Mouse (Mus musculus) frontal cortex, postnatal 25 days (tissue): Measurements from ENCODE around the gene Scarb1.

ENCODE experiments used
- DNase-seq, 2 experiments: peaks; one replicate each; pipeline ENCODE4 v3.0.0; 2022; ENCODE audit warnings: low spot score in 2 of 2

Gene Scarb1

DNA sequence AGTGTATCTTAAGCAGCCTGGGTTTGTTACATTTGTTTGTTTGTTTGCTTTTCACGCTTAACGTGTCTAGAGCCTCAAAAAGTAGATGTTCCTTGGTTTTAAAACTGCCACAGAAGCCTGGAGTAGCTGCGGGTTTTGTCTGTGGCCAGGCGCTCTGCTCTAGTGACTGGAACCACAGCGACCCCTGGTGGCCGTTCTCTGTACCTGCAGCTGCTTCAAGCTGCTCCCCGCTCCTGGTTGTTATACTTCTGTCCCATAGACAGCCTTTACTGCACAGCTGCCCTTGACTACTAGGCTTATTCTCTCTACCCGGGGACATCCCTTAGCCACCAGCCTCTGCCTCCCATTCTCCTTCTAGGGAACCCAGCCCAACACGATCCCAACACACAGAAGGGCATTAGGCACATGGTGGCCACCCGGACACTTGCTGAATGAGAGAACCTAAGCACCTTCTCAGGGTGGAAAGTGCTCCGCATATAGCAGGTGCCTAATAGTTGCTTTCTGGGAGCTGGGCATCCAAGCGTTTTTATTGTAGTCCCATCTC is 70.2 kb downstream of the Scarb1 start:
- peak; percentile 45 to 55 for DNase-seq

DNA sequence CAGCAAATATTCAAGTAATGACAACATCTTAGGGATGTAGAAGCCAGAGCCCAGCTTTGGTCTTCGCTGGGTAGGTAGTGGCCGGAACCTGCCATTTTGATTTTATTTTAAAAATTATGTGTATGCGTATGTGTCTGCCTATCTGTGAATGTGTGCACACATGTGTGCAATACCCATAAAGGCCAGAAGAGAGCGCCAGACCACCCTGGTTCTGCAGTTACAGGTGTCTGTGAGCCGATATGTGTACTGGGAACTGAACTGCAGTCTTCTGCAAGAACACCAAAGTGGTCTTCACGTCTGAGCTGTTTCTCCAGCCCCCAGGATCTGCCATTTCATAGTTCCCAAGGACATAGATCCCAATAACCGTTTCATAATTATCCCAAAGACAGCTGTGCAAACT is 71.1 kb downstream of the Scarb1 start:
- DNase-seq: no peak

DNA sequence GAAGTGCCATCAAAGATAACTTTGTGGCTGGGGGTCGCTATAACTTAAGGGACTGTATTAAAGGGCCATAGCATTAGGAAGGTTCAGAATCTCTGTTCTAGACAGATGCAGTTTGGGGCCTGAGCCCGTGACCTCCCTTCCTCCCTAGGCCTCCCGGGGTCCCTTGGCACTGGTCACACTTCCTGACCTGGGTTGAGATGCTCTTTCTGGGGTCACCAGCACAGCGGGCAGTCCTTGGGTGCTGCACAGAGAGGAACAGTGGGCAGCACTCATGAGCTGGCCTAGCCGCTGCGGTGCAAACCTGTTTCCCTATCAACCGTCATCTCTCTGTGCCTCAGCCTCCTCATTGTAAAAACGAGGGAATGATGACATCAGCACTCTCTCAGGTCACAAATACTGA is 71.5 kb downstream of the Scarb1 start:
- DNase-seq: no peak

DNA sequence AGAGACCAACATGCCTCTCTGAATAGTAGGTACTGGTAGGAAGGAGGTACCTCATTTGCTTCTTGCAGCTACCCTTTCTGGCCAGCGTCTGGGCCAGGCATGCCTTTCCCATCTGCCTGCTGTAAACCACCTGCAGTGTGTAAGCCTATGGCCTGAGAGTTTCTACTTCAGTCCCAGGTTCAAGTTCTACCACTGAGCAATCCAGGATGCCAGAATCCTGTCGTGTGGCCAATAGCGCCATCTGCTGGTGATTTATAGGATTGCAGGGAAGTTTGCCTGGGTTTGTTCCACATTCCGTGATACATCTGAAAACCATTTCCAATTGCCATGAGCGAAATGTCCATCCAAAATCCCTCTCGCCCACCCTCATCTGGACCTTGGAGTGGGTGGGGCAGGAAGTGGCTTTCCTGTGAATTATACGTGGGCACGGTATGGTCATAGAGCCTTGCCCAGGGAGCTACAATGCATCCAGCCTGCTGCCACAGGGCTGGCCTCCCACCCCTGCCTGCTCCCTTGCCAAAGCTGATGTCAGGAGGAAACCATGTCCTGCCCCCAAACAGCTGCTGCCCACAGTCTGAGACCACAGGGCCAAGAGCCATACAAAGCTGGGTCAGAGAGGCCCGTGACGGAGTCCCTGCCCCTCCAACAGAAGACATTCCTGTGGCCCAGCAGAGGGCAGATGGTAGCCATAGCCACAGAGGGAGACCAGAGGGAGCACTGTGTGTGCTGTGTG is 72.7 kb downstream of the Scarb1 start:
- peak; percentile 86 to 90 for DNase-seq

DNA sequence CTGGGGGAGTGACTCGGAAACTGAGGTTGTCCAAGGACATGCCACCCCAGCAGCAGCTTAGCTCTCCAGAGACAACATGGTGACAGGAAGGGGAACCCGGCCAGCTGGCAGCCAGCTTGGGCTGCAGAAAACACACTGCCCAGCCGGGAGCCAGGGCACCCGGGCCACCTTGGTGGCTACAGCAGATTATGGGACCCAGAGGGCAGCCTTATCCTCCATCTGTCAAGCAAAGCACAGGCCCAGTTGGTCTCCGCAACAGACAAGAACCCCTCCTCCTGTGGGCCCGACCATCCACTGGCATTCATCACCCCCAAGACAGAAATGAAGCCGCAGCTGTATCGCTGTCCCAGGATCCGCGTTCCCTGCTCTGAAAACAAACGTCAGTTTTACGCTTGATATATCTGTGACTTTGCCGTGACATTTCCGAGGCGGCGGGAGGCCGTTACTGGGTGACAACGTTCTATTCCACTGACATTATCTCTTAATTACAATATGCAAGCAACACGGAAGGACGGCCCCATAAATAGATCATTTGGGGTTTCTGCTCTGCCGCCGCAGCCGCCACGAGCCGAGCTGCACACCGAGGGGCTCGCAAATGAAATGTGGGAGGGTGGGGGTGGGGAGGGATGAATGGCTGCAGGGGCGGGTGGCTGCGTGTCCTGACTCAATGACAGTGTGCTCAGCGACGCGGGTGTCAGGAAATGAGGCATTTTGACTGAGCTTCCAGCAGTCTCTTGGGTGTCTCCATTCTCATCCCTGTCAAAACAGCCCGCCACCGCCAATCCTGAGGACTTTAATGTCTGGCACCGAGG is 73.5 kb downstream of the Scarb1 start:
- DNase-seq: no peak

DNA sequence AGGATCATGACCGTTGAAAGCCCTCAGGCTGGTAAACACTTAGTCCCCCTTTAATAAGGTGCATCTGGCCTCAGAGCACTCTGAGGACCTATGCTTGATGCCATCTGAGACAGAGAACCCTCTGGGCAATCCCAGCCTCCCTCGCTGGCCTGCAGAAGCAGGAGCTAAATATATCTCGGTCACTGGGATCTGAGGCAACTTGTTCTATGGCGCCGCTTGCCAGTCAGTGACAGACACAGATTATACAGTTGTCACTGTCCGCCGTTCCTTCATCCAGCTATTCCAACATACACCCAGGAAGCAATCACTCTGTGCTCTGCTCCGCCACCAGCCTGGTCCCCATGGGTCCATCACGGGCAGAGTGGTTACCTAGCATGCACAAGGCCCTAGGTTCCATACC is 74.8 kb downstream of the Scarb1 start:
- DNase-seq: no peak

DNA sequence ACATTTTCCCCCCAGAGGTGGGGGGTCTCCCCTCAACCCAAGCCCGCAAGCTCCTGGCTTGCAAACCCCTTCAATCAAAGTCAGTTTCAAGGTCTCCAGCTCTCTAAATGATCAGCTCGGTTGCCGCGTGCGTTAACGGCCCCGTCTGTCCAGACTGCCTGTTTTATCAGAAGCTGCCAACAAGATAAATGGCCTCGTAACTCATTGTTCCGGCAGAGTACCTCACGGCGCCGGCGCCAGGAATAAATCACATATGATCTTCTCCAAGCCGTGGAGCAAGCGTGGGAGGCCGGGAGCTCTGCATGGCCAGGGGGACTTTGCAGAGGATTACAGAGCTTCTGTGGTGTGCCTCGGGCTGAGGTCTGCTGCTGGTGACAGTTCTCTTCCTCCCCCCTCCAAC is 76.2 kb downstream of the Scarb1 start:
- no peak for DNase-seq

DNA sequence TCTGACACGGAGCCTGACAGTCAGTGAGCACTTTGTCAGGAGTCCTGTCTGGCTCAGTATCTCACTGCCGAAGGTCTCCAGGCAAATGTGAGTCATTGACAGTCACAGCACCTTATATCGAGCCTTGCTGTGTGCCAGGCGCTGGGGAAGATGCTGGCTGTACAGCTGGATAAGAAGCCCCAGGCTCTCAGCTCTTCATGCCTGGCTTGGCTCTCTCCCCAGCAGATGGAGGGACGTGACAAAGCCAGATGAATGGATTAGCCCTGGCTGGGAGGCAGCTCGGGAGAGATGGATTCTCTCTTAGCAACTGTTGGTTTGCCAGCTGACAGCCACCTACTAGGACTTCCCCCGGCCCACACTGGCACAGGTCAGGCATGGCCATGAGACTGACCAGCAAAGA is 78.3 kb downstream of the Scarb1 start:
- DNase-seq: no peak

DNA sequence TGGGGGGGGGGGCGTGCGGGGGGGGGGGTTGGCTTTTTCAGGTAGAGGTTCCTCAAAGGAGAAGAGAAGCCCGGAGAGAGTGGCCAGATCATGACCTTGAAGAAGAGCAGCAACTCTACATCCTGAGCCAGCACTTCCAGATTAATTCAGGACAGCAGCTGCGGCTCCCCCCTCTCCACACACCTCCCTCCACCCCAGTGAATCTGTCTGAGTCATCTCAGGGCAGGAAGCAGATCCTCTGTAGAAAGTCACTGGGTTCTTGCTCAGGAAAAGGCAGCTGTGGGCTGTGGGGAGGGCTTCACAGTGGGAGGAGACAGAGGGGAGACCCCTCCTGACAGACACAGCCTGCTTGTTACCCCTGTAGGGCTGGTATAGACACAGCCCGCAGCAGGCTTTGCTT is 87.0 kb downstream of the Scarb1 start:
- DNase-seq: no peak

DNA sequence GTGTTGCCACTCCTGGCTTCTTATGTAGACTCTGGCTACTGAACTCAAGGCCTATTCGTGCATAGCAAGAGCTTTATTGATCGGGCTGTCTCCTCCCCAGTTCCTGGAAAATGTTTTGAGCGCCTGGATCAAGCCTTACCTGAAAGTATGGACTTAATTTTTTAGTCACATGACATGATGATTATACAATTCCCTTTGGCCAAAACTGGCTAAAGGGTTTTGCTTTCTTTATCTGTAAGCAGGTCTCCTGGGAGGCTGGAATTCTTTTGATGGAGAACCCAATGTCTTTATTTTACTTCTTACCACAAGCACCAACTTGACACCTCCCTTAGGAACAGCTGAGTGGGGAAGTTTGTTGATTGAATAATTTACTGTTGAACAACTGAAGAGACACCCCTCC is 87.4 kb downstream of the Scarb1 start:
- no peak for DNase-seq

DNA sequence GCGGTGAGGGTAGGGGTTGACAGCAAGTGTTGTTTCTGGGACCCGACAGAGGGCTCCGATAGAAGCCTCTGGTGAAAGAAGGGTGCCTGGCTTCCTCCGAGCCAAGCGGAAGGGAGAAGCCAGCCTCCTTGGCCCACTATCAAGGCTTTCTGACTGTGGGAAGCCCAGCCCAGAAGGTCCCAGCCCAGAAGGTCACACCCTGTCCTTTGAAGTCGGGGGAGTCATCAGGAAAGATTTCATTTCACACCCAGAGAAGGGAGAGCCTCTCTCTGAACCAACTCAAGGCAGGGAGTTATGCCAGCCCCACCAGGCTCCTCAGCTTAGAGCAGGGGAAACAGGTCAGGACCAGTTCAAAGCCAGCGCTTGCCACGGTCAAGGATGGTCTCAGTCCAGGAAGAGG is 88.2 kb downstream of the Scarb1 start:
- DNase-seq: no peak

DNA sequence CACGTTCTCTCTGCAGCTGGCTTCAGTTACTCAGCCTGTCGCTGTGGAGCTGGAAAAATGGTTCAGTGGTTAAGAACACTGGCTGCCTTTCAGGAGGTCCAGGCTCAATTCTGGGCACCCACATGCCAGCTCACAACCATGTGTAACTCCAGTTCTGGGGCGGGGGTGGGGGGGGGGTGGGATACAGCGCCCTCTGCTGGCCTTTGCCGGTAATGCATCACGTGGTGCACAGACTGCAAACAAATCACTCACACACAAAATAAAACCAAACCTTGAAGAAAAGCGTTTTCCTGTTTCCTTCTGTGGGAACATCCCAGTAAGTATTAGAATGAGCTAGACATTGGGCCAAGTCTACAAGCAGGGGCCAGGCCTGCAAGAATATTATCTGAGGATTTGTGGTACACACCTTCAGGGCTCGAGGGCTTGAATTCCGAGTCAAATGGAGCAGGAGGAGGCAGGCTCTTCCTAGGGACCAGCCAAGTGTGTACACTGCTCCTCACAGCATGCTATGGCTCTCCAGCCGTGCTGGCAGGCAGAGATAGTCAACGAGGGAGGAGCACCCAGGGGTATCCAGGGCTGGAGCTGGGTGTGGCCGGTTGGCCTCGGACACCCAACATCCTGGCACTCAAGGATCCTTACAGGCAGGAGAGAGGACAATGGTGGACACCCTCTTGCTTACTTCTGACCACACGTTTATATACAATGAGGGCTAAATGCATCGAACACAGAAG is 88.8 kb downstream of the Scarb1 start:
- no peak for DNase-seq

DNA sequence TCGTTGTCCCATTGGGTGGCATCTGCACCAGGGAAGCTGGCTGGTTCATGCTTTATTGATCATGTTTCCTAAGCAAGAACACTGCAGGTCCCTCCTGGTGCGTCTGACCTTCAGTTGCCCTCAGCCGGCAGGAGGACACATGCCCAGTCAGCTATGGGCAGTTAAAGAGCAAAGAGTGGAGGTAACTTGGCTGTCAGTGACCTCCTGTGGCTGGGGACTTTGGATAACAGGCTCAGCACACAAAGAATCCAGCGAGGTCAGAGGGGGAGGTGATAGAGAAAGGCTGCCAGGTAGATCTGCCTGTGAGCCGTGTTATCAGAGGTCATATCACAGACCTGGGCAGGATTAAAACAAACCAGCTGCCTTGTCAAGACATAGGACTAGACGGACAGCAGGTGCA is 91.7 kb downstream of the Scarb1 start:
- no peak for DNase-seq

DNA sequence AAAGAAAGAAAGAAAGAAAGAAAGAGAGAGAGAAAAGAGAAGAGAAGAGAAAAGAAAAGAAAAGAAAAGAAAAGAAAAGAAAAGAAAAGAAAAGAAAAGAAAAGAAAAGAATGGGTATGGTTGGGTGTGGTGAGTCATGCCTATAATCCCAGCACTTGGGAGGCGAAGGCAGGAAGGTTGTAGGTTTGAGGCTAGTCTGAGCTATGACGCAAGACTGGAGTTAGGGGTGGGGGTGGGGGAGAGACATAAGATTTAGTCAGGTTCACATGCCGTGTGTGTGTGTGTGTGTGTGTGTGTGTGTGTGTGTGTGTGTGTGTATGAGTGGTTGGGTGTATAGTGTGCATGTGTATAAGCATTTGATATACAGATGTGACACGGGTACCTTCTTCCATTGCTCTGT is 94.2 kb downstream of the Scarb1 start:
- DNase-seq: no peak

DNA sequence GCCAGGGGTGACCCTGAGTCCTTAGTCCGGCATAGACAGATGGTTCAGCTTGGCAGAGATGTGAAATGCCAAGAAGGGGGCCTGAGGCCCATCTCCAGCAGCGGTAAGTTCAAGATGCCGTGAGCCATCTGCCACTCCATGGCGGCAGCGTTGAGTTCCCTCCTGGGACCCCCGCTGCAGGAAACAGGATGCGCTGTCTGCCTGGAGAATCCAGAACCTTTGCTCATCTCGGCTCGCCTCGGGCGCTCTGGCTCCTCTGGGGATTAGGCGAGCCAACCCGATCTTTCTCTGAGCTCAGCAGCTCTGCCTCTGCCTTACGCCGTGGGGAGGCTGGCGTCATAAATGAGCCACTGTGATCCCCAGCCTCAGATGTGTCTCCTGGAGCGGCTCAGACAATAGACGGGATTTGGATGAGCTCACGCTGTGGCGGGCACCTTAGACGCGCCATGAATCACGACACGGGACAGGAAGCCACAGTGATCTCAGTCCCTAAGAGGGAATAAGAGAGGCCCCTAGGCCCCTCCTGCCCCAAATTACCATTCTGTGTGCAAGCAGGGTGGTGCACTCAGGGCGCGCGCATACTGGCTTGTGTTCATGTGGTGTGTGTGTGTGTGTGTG is 95.3 kb downstream of the Scarb1 start:
- no peak for DNase-seq

DNA sequence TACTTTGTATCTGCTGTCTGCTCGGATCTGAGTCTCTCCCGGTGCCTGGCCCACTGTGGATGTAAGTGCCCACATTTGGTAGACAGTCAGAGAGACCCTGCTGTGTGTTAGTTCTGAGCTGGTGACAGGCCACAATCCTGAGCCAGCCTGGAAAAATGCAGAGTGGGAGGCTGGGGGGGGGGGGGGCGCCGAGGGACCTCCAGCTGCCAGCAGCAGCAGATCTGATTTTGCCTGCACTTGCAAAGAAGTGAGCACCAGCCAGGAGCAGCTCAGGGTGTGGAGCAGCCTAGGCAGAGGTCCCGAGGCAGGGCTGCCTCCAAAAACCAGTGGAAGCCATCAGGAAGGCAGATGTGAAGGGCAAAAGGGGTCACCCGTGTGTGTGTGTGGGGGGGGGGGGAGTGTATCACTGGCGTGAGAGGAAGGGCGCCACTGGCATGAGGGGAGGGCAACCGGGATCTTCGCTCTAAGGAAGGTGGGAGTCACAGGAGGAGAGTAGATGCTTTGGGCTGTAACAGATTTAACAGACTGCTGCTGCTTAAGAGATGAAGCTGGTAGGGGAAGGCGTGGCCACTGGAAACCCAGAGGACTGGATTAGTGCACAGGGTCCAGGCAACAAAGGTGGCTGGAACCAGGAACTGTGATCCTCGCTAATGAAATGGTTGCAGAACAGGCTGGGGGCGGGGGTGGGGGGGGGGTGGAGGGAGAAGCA is 95.9 kb downstream of the Scarb1 start:
- no peak for DNase-seq

DNA sequence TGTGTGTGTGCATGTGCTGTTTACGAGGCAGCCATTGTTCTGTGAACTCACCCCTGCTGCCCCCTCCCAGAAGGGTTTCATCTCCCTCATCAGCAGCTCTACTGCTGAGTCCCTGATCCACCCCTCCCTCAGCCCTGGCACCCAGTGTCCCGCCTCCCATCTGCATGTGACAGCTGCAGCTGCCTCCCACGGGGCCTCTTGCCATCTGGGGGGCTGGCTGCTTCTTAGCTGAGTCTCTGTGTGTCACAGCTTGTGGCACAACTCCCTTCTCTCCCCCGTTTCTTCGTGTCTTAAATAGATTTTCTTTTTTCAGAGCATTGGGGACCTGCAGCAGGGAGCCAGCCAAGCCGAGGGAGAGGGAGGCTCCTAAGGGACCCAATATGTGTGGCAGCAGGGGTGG is 97.0 kb downstream of the Scarb1 start:
- DNase-seq: peak; percentile 79 to 83

DNA sequence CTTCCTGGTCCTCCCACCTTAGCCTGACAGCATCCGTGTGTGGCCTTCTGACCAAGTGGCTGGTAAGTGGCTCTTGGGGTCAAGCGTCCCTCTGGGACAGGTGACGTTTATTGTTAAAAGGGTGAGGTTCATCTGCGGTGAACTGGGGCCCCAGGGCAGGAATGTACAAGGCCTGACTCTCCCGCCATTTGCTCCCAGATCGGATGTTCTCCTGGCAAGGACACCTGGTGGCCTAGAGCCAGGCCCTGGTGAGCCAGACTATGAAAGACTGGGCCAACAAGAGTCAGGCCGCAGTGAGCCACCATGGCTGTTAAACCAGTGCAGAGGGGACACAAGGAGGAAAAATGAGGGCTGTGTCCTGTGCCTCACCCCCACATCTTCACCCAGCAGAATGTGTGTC is 98.8 kb downstream of the Scarb1 start:
- no peak for DNase-seq

DNA sequence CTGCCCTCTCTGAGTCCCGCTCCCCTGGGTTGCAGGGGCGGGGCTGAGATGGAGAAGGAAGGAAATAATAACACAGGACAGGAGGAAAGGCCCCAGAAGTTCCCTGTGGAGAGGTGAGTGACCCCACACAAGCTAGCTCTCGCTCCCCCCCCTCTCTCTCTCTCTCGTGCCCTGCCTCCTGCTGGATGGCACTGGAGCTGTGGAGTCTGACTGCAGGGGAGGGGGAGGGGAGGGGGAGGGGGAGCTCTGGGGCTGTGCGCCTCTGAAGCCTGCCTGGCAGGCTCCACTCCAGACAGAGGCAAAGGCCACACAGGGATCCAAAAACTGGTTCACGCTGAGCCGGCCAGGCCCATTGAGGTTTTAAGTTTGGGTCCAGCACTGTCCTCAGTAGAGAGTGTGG is 99.3 kb downstream of the Scarb1 start:
- DNase-seq: no peak

DNA sequence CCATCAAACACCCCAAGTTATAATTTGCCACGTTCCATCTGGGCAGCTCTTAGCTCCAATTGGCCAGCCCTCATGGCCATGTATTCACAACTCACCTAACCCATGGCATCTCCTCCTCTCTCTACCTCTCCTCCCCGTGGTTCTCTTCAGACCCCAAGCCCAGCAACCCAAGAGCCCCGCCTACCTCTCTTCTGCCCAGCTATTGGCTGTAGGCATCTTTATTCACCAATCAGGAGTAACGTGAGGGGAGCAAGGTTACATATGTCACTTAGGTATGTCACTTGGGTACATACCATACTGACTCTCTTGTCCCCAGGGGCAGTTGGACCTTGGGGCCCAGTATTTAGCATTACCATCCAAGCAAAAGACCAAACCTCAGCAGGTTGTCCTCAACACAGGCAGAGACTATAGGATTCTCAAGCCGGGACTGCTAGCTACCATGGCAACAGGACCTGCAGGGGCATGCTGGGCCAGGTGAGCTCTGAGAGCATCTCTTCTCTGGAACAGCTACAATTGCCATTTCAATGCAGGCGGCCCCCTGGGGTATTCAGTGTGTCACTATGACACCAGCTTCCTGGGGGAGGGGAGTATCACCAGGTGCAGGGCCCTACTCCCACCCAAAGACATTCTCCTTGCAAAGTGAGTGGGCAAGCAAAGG is 100.6 kb downstream of the Scarb1 start:
- no peak for DNase-seq

DNA sequence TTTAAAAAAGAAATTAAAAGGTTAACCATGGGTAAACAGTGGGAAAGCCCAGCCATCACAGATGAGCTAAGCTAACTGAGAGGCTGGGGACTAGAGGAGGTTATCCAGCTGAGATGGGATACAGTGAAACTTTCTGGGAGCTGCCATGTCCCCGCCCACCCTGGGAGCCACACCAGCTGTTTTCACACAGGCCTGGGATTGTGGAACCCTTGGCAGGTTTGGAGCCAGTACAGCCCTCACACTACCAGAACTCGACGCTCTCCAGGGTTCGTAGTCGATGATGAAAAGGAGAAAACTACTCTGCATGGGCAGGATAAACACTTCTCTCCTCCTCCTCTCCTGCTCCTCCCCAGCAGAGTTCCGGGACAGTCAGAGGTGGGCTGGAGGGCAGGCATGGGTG is 105.0 kb downstream of the Scarb1 start:
- no peak for DNase-seq
